Mouse (Mus musculus): ENCODE results near the gene Etnk2.

- TF ChIP-seq CTCF (IDR thresholded peaks at IDR 0.05; ENCODE audit: control insufficient read depth, insufficient read depth, insufficient replicate concordance, low read depth, low read length) (no peak), POLR2A (IDR thresholded peaks at IDR 0.05; ENCODE audit: control insufficient read depth, low read depth, low read length) (no peak)
Measured at GRCm38 (mm10) chr1:133408321-133408720, 44.9 kb downstream of the Etnk2 start.
